Comparison of ENCODE assay signal across 8 mouse cellular contexts in genomic region chr9:91355629-91356352, GRCm38 (mm10). TPM values are rescaled to one million over a fixed set of nuclear protein-coding genes. Genes with fewer than 3 reads are reported as not detected.
DNase-seq lines count a peak whose midpoint lies in the region; ATAC-seq and TF ChIP-seq lines count a peak whose summit lies in the region.

No protein-coding gene starts in this region.

- no peak overlapping the region for H3K27ac ChIP-seq in heart, embryonic 10.5 days
- H3K27ac ChIP-seq in intestine, embryonic 16.5 days (ENCODE audit: low read length), result no peak overlapping the region
- H3K27ac ChIP-seq in neural tube, embryonic 14.5 days (ENCODE audit: low read depth, low read length), result peak overlapping the region; percentile 83
- no peak overlapping the region for H3K27ac ChIP-seq in thymus, adult 2 months (ENCODE audit: control insufficient read depth, insufficient read depth, low read length)

- H3K4me2 ChIP-seq in intestine, embryonic 16.5 days (ENCODE audit: low read depth, low read length), result peak overlapping the region; percentile 33; the same call in 1 of the 2 replicates
- peak overlapping the region; percentile 47 for H3K4me2 ChIP-seq in neural tube, embryonic 14.5 days (ENCODE audit: low read depth, low read length)

- DNase-seq in heart, embryonic 10.5 days (ENCODE audit: low spot score), result peak; percentile 78
- DNase-seq in heart, adult 18-20 months, result no peak
- peak; percentile 77 for DNase-seq in ES-CJ7 (ENCODE audit: low read depth, low spot score)
- peak; percentile 89 for DNase-seq in embryo, embryonic 11 days
- DNase-seq in thymus, adult 2 months, result no peak

- H3K9ac ChIP-seq in intestine, embryonic 16.5 days (ENCODE audit: low read depth, low read length), result no peak overlapping the region
- peak overlapping the region; percentile 21 for H3K9ac ChIP-seq in neural tube, embryonic 14.5 days (replicated peaks; ENCODE audit: low read depth, low read length)

- no peak for ATAC-seq in intestine, embryonic 16.5 days
- ATAC-seq in neural tube, embryonic 14.5 days (ENCODE audit: low read depth), result peak; percentile 75
- ATAC-seq in frontal cortex, adult (ENCODE audit: low TSS enrichment), result no peak

- no peaks in the 10 kb centered on the region for H3K9me3 ChIP-seq in heart, embryonic 10.5 days
- no peaks in the 10 kb centered on the region for H3K9me3 ChIP-seq in intestine, embryonic 16.5 days (ENCODE audit: control insufficient read depth, low read length)
- H3K9me3 ChIP-seq in neural tube, embryonic 14.5 days (ENCODE audit: control insufficient read depth, low read length), result no peaks in the 10 kb centered on the region

- peaks cover 98% of the 10 kb centered on the region for H3K27me3 ChIP-seq in heart, embryonic 10.5 days (ENCODE audit: insufficient read depth, poor library complexity, severe bottlenecking)
- H3K27me3 ChIP-seq in intestine, embryonic 16.5 days (replicated peaks; ENCODE audit: control insufficient read depth, insufficient read depth, low read length), result peaks cover 70% of the 10 kb centered on the region
- peaks cover 15% of the 10 kb centered on the region for H3K27me3 ChIP-seq in neural tube, embryonic 14.5 days (ENCODE audit: control insufficient read depth, insufficient read depth, low read length)
- H3K27me3 ChIP-seq in thymus, adult 2 months (ENCODE audit: control insufficient read depth, insufficient read depth, low read length), result peaks cover 10% of the 10 kb centered on the region; the same call in 1 of the 2 replicates

- WGBS in heart, embryonic 10.5 days, result under 1% methylated on average over 35 of the region's 35 CpGs
- under 1% methylated on average over 33 of the region's 35 CpGs for WGBS in intestine, embryonic 16.5 days
- WGBS in neural tube, embryonic 14.5 days, result under 1% methylated on average over 33 of the region's 35 CpGs
- WGBS in thymus, adult 2 months, result 4% methylated on average over 35 of the region's 35 CpGs

- no peak for TF ChIP-seq CTCF in thymus, adult 2 months (IDR thresholded peaks at IDR 0.05; ENCODE audit: borderline replicate concordance, control insufficient read depth, extremely low read depth, insufficient read depth, low read length, poor library complexity)

- peak overlapping the region; percentile 50 for H3K4me3 ChIP-seq in heart, embryonic 10.5 days
- H3K4me3 ChIP-seq in intestine, embryonic 16.5 days (ENCODE audit: low read length), result 0 out of 2 replicates have a peak overlapping the region, but pooled peaks have one; percentile 17
- H3K4me3 ChIP-seq in neural tube, embryonic 14.5 days (ENCODE audit: low read depth, low read length), result peak overlapping the region; percentile 27
- no peak overlapping the region for H3K4me3 ChIP-seq in thymus, adult 2 months (ENCODE audit: control insufficient read depth, insufficient read depth, low read length)

- no peak for TF ChIP-seq POLR2A in thymus, adult 2 months (IDR thresholded peaks at IDR 0.05; ENCODE audit: control insufficient read depth, extremely low read depth, insufficient read depth, low read length, poor library complexity)

- no peaks in the 10 kb centered on the region for H3K36me3 ChIP-seq in heart, embryonic 10.5 days
- H3K36me3 ChIP-seq in intestine, embryonic 16.5 days (ENCODE audit: control insufficient read depth, insufficient read depth, low read length), result no peaks in the 10 kb centered on the region
- no peaks in the 10 kb centered on the region for H3K36me3 ChIP-seq in neural tube, embryonic 14.5 days (ENCODE audit: control insufficient read depth, insufficient read depth, low read length)
- no peaks in the 10 kb centered on the region for H3K36me3 ChIP-seq in thymus, adult 2 months (ENCODE audit: control insufficient read depth, insufficient read depth, low read length)

- H3K4me1 ChIP-seq in heart, embryonic 10.5 days, result peaks cover 8% of the 10 kb centered on the region
- H3K4me1 ChIP-seq in intestine, embryonic 16.5 days (ENCODE audit: control insufficient read depth, insufficient read depth, low read length), result no peaks in the 10 kb centered on the region
- peaks cover 9% of the 10 kb centered on the region; the same call in 1 of the 2 replicates for H3K4me1 ChIP-seq in neural tube, embryonic 14.5 days (ENCODE audit: control insufficient read depth, insufficient read depth, low read length)
- H3K4me1 ChIP-seq in thymus, adult 2 months (replicated peaks; ENCODE audit: control insufficient read depth, insufficient read depth, low read length), result no peaks in the 10 kb centered on the region

RNA-seq across cellular contexts. Expression of gene Zic4, which starts 6.4 kb away (rescaled TPM):
- 0.13 TPM in 1 of 2 replicates, not detected in the other for polyA plus RNA-seq in heart, embryonic 10.5 days (2016; fragmentation: Nextera tagmentation; extraction: Ambion mirVana)
- total RNA-seq in heart, adult 18-20 months (2021), result not detected
- not detected in 2 replicates for polyA plus RNA-seq in intestine, embryonic 16.5 days (2015; fragmentation: Nextera tagmentation; extraction: Ambion mirVana)
- polyA plus RNA-seq in neural tube, embryonic 14.5 days (2014; fragmentation: Nextera tagmentation; extraction: Ambion mirVana), result 46.7 and 50.5 TPM in 2 replicates
- polyA plus RNA-seq in thymus, adult 2 months (2012; rRNA removed), result not detected in 2 replicates

RNA-seq across cellular contexts. Expression of gene Zic1, which starts 9.8 kb away (rescaled TPM):
- not detected in 2 replicates for polyA plus RNA-seq in heart, embryonic 10.5 days (2016; fragmentation: Nextera tagmentation; extraction: Ambion mirVana)
- total RNA-seq in heart, adult 18-20 months (2021), result not detected
- not detected in 2 replicates for polyA plus RNA-seq in intestine, embryonic 16.5 days (2015; fragmentation: Nextera tagmentation; extraction: Ambion mirVana)
- polyA plus RNA-seq in neural tube, embryonic 14.5 days (2014; fragmentation: Nextera tagmentation; extraction: Ambion mirVana), result 28.7 and 30.5 TPM in 2 replicates
- 0.19 and 0.28 TPM in 2 replicates for polyA plus RNA-seq in thymus, adult 2 months (2012; rRNA removed)

Comparison
In these comparisons a context has a peak if more than half of its experiments do, and no peak if none do; other contexts are left out.
1. DNase-seq: peak in heart, embryonic 10.5 days (single experiment), ES-CJ7 (single experiment) and embryo, embryonic 11 days (single experiment); none in heart, adult 18-20 months (0 of 2) and thymus, adult 2 months (single experiment).
2. RNA of gene Zic4, which starts 6.4 kb away (polyA plus RNA-seq): 46.7 to 50.5 TPM in neural tube, embryonic 14.5 days; 0.13 TPM in heart, embryonic 10.5 days, not detected in intestine, embryonic 16.5 days and not detected in thymus, adult 2 months; every median in the first group is over 10 times any median in the second.
3. RNA of gene Zic1, which starts 9.8 kb away (polyA plus RNA-seq): 28.7 to 30.5 TPM in neural tube, embryonic 14.5 days; 0.19 to 0.28 TPM in thymus, adult 2 months, not detected in heart, embryonic 10.5 days and not detected in intestine, embryonic 16.5 days; every median in the first group is over 10 times any median in the second.